ENCODE assay signal across 12 mouse cellular contexts in the genomic region with DNA sequence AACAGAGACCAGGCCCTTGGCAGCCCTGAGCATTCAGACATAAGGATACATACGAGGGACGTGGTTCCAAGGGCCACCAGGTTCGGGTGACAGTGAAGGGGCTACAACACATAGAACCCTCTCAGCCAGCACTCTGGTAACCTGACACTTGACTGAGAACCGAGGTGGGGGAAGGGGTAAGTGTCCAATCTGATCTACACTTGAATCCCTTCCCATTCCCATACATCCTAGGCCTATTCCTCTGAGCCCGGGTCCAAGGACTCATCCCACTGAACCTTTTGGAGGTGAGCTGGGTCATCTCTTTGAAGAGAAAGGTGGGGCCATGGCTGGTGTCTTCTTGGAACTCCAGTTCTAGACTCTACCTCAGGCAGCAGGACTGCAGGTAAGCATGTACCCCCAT. TPM values are rescaled to one million over a fixed set of nuclear protein-coding genes. Genes with fewer than 3 reads are reported as not detected.
DNase-seq lines count a peak whose midpoint lies in the region; ATAC-seq and TF ChIP-seq lines count a peak whose summit lies in the region.
"Had no signal": no experiment of that assay in that cellular context is flagged by ENCODE, and none has a peak within 500 bp of the region (broad histone marks: within the 10 kb centered on the region; RNA-seq: fewer than 3 reads in every experiment).

No protein-coding gene starts in this region.

- no peaks in the 10 kb centered on the region for H3K9me3 ChIP-seq in intestine, embryonic 14.5 days (ENCODE audit: control insufficient read depth, low read length)
- no peaks in the 10 kb centered on the region for H3K9me3 ChIP-seq in intestine, embryonic 16.5 days (ENCODE audit: control insufficient read depth, low read length)
- no peaks in the 10 kb centered on the region for H3K9me3 ChIP-seq in hindbrain, embryonic 13.5 days
- no peaks in the 10 kb centered on the region for H3K9me3 ChIP-seq in midbrain, embryonic 16.5 days (replicated peaks; ENCODE audit: control insufficient read depth, low read length, poor library complexity, severe bottlenecking)

- peak overlapping the region; percentile 51 for H3K4me2 ChIP-seq in intestine, embryonic 14.5 days (ENCODE audit: low read length)
- no peak overlapping the region for H3K4me2 ChIP-seq in intestine, embryonic 16.5 days (ENCODE audit: low read depth, low read length)
- H3K4me2 ChIP-seq in hindbrain, embryonic 13.5 days = peak overlapping the region; percentile 84
- peak overlapping the region; percentile 95; the same call in 1 of the 2 replicates for H3K4me2 ChIP-seq in midbrain, embryonic 16.5 days (ENCODE audit: low read length)

- ATAC-seq in intestine, embryonic 14.5 days (replicated peaks; ENCODE audit: low FRiP score, low TSS enrichment, low read depth) = no peak
- no peak for ATAC-seq in intestine, embryonic 16.5 days
- ATAC-seq in hindbrain, embryonic 13.5 days (ENCODE audit: low FRiP score) = no peak
- no peak for ATAC-seq in midbrain, embryonic 16.5 days

- TF ChIP-seq POLR2A in cortical plate, adult 2 months (IDR thresholded peaks at IDR 0.05; ENCODE audit: extremely low read depth, insufficient read depth, low read length) = no peak

- no peaks in the 10 kb centered on the region for H3K36me3 ChIP-seq in intestine, embryonic 14.5 days (ENCODE audit: control insufficient read depth, insufficient read depth, low read length)
- H3K36me3 ChIP-seq in intestine, embryonic 16.5 days (ENCODE audit: control insufficient read depth, insufficient read depth, low read length) = no peaks in the 10 kb centered on the region
- no peaks in the 10 kb centered on the region for H3K36me3 ChIP-seq in hindbrain, embryonic 13.5 days
- no peaks in the 10 kb centered on the region for H3K36me3 ChIP-seq in midbrain, embryonic 16.5 days (ENCODE audit: control insufficient read depth, insufficient read depth, low read length)
- H3K36me3 ChIP-seq: G1E had no signal

- peaks cover 5% of the 10 kb centered on the region; the same call in 1 of the 2 replicates for H3K4me1 ChIP-seq in intestine, embryonic 14.5 days (replicated peaks; ENCODE audit: control insufficient read depth, insufficient read depth, low read length)
- H3K4me1 ChIP-seq in intestine, embryonic 16.5 days (ENCODE audit: control insufficient read depth, insufficient read depth, low read length) = peaks cover 10% of the 10 kb centered on the region
- H3K4me1 ChIP-seq in cortical plate, adult 2 months (ENCODE audit: control insufficient read depth, insufficient read depth, low read length) = no peaks in the 10 kb centered on the region
- peaks cover 12% of the 10 kb centered on the region for H3K4me1 ChIP-seq in hindbrain, embryonic 13.5 days (replicated peaks)
- peaks cover 8% of the 10 kb centered on the region for H3K4me1 ChIP-seq in midbrain, embryonic 16.5 days (ENCODE audit: control insufficient read depth, insufficient read depth, low read length)

- no peak for DNase-seq in intestine, embryonic 14.5 days (ENCODE audit: low spot score)
- DNase-seq in right cerebral cortex, adult 18-20 months = no peak
- DNase-seq in cerebellum, adult 11-12 months = no peak
- DNase-seq: adrenal gland, adult 8-10 months; cerebellum, adult 8-10 months; layer of hippocampus, postnatal 36 days; thymus, postnatal 4 days had no signal

- TF ChIP-seq CTCF in cortical plate, adult 2 months (IDR thresholded peaks at IDR 0.05; ENCODE audit: extremely low read depth, insufficient read depth, low read length) = no peak

- H3K27me3 ChIP-seq in intestine, embryonic 14.5 days (replicated peaks; ENCODE audit: control insufficient read depth, insufficient read depth, low read length) = peaks cover 34% of the 10 kb centered on the region
- peaks cover 31% of the 10 kb centered on the region for H3K27me3 ChIP-seq in intestine, embryonic 16.5 days (replicated peaks; ENCODE audit: control insufficient read depth, insufficient read depth, low read length)
- H3K27me3 ChIP-seq in hindbrain, embryonic 13.5 days = peaks cover 66% of the 10 kb centered on the region
- peaks cover 26% of the 10 kb centered on the region for H3K27me3 ChIP-seq in midbrain, embryonic 16.5 days (ENCODE audit: control insufficient read depth, insufficient read depth, low read depth, low read length)

- H3K27ac ChIP-seq in intestine, embryonic 14.5 days (ENCODE audit: low read depth) = no peak overlapping the region
- H3K27ac ChIP-seq in intestine, embryonic 16.5 days (ENCODE audit: low read length) = no peak overlapping the region
- H3K27ac ChIP-seq in cortical plate, adult 2 months (ENCODE audit: insufficient read depth, low read length) = no peak overlapping the region
- no peak overlapping the region for H3K27ac ChIP-seq in hindbrain, embryonic 13.5 days
- H3K27ac ChIP-seq in midbrain, embryonic 16.5 days (ENCODE audit: low read length) = no peak overlapping the region

- 25% methylated on average over 5 of the region's 5 CpGs for WGBS in intestine, embryonic 14.5 days
- 33% methylated on average over 5 of the region's 5 CpGs for WGBS in intestine, embryonic 16.5 days
- WGBS in hindbrain, embryonic 13.5 days = 30% methylated on average over 5 of the region's 5 CpGs
- 29% methylated on average over 5 of the region's 5 CpGs for WGBS in midbrain, embryonic 16.5 days

- no peak overlapping the region for H3K4me3 ChIP-seq in intestine, embryonic 14.5 days (ENCODE audit: low read depth, low read length)
- H3K4me3 ChIP-seq in intestine, embryonic 16.5 days (ENCODE audit: low read length) = no peak overlapping the region
- H3K4me3 ChIP-seq in cortical plate, adult 2 months (ENCODE audit: insufficient read depth, low read length) = peak overlapping the region; percentile 38; the same call in 1 of the 2 replicates
- peak overlapping the region; percentile 48 for H3K4me3 ChIP-seq in hindbrain, embryonic 13.5 days
- H3K4me3 ChIP-seq in midbrain, embryonic 16.5 days (ENCODE audit: low read depth, low read length) = no peak overlapping the region; the same call in 1 of the 2 replicates

- no peak overlapping the region for H3K9ac ChIP-seq in intestine, embryonic 14.5 days (ENCODE audit: low read length)
- H3K9ac ChIP-seq in intestine, embryonic 16.5 days (ENCODE audit: low read depth, low read length) = no peak overlapping the region
- peak overlapping the region; percentile 74; the same call in 1 of the 2 replicates for H3K9ac ChIP-seq in hindbrain, embryonic 13.5 days
- H3K9ac ChIP-seq in midbrain, embryonic 16.5 days (ENCODE audit: low read depth, low read length) = no peak overlapping the region; the same call in 1 of the 2 replicates

RNA-seq across cellular contexts. Expression of gene Rap1gap2, which starts 0.6 kb away (rescaled TPM):
- polyA plus RNA-seq in intestine, embryonic 14.5 days (2014; fragmentation: Nextera tagmentation; extraction: Ambion mirVana) = 7.7 and 11.6 TPM in 2 replicates
- polyA plus RNA-seq in intestine, embryonic 16.5 days (2015; fragmentation: Nextera tagmentation; extraction: Ambion mirVana) = 8.4 and 10.5 TPM in 2 replicates
- polyA plus RNA-seq in cortical plate, adult 2 months (2012; rRNA removed) = 133 and 135 TPM in 2 replicates
- 10.4 and 10.6 TPM in 2 replicates for polyA plus RNA-seq in hindbrain, embryonic 13.5 days (2015; fragmentation: Nextera tagmentation; extraction: Ambion mirVana)
- polyA plus RNA-seq in midbrain, embryonic 16.5 days (2015; fragmentation: Nextera tagmentation; extraction: Ambion mirVana) = 17.1 and 18.3 TPM in 2 replicates

RNA-seq across cellular contexts. Expression of gene Ccdc92b, which starts 9.3 kb away (rescaled TPM):
- polyA plus RNA-seq in intestine, embryonic 14.5 days (2014; fragmentation: Nextera tagmentation; extraction: Ambion mirVana) = 0.56 and 0.74 TPM in 2 replicates
- polyA plus RNA-seq in intestine, embryonic 16.5 days (2015; fragmentation: Nextera tagmentation; extraction: Ambion mirVana) = 0.29 and 0.53 TPM in 2 replicates
- 22.7 and 23.1 TPM in 2 replicates for polyA plus RNA-seq in cortical plate, adult 2 months (2012; rRNA removed)
- 2.0 and 2.1 TPM in 2 replicates for polyA plus RNA-seq in hindbrain, embryonic 13.5 days (2015; fragmentation: Nextera tagmentation; extraction: Ambion mirVana)
- 2.6 and 3.3 TPM in 2 replicates for polyA plus RNA-seq in midbrain, embryonic 16.5 days (2015; fragmentation: Nextera tagmentation; extraction: Ambion mirVana)
- polyA plus RNA-seq: G1E had no signal

RNA-seq across cellular contexts. Expression of gene Cluh, which starts 39.2 kb away (rescaled TPM):
- 38.7 and 47.0 TPM in 2 replicates for polyA plus RNA-seq in intestine, embryonic 14.5 days (2014; fragmentation: Nextera tagmentation; extraction: Ambion mirVana)
- 57.0 and 66.0 TPM in 2 replicates for polyA plus RNA-seq in intestine, embryonic 16.5 days (2015; fragmentation: Nextera tagmentation; extraction: Ambion mirVana)
- polyA plus RNA-seq in cortical plate, adult 2 months (2012; rRNA removed) = 51.1 and 52.2 TPM in 2 replicates
- 14.3 and 16.8 TPM in 2 replicates for polyA plus RNA-seq in hindbrain, embryonic 13.5 days (2015; fragmentation: Nextera tagmentation; extraction: Ambion mirVana)
- polyA plus RNA-seq in midbrain, embryonic 16.5 days (2015; fragmentation: Nextera tagmentation; extraction: Ambion mirVana) = 16.4 and 18.1 TPM in 2 replicates

Comparison
In these comparisons a context has a peak if more than half of its experiments do, and no peak if none do; other contexts are left out.
1. H3K4me3 ChIP-seq: peak in cortical plate, adult 2 months (single experiment) and hindbrain, embryonic 13.5 days (single experiment); none in intestine, embryonic 14.5 days (single experiment), intestine, embryonic 16.5 days (single experiment) and midbrain, embryonic 16.5 days (single experiment).